Mouse (Mus musculus): ENCODE measurements around the gene Thap2. TPM values are rescaled to one million over a fixed set of nuclear protein-coding genes. Genes with fewer than 3 reads are reported as not detected.

Thap2 gene
- total RNA-seq, 2 experiments from 2014 or later, result 6.1 to 7.8 TPM

- DNase-seq, result no peak
These were observed 29.2 kb downstream of the Thap2 start for GRCm38 (mm10) chr10:115355016-115355415.

DNA sequence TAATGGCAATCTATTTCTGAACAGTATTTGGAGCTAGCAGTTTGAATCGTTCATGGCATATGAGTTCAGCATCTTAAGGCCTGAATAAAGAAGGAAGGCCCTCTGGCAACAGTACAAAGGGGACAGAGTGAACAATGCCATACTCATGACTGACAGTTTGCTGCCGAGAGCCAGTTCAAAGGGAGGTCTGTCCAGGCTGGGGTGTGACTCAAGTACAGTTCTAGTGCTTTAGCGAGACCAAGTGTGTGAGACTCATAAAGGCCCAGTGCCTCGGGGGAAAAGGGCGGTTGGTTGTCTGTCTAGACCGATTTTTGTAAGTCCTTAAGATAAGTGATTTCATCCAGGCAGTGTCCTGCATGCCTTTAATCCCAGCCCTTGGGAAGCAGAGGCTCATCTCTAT, 29.7 kb downstream of the Thap2 start:
- DNase-seq, result no peak

DNA sequence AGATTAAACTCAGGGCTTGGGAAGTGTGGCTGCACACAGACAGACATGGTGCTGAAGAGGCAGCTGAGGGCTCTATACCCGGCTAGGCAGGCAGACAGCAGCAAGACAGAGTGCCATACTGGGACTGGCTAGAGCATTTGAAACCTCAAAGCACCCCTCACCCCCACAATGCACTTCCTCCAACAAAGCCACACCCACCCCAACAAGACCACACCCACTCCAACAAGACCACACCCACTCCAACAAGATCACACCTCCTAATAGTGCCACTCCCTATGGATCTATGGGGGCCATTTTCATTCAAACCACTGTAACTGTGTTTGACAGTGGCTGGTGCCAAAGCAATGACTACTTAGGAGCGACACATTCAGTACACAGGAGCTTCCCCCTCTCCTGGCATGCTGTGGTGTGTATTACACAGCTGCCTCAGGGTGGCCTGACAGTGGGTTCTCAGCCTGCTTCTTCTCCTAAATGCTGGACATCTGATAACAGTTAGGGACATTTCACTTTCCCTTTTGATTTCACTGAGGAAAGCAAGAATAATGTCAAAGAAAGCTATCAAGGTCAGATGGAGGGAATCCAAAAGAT, 33.3 kb downstream of the Thap2 start:
- DNase-seq, result no peak

- no peak for DNase-seq
These were observed 34.7 kb downstream of the Thap2 start for GRCm38 (mm10) chr10:115349509-115349908.

- DNase-seq, result no peak
These were observed 35.2 kb downstream of the Thap2 start for GRCm38 (mm10) chr10:115349029-115349428.

DNA sequence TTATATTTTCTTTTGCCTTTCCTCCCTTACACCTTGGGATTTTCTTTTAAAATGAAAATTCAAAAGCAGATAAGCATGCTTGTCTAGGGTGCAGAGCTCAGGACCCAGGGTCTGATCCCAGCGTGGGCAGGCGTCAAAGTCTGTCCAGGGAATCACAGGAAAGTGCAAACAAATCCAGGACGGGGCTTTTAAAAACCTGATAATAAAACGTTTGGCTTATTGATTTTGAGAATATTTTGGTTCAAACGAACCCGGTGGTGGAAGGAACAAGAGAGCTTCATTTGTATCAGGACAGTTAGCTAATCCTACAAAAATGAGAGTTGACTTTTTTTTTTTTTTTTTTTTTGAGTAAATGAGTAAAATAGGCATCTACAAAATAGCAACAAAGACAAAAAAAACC, 36.1 kb downstream of the Thap2 start:
- DNase-seq, result no peak

DNA sequence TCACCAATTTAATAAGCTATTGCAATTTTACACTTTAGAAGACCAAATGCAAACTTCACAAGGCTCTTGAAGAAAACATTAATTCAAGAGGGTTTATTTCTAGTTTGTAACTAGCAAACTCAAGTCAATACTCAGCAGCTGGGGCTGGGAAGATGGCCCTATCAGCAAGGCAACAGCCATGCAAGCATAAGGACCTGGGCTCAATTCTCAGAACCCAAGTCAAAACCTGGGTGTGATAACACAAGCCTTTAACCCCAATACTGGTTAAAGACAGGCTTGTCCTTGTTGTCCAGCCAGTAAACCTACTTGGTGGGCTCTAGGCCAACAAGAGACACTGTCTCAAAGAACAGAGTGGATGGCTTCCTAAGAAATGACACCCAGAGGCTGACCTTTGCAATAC, 37.8 kb downstream of the Thap2 start:
- DNase-seq, result no peak

DNA sequence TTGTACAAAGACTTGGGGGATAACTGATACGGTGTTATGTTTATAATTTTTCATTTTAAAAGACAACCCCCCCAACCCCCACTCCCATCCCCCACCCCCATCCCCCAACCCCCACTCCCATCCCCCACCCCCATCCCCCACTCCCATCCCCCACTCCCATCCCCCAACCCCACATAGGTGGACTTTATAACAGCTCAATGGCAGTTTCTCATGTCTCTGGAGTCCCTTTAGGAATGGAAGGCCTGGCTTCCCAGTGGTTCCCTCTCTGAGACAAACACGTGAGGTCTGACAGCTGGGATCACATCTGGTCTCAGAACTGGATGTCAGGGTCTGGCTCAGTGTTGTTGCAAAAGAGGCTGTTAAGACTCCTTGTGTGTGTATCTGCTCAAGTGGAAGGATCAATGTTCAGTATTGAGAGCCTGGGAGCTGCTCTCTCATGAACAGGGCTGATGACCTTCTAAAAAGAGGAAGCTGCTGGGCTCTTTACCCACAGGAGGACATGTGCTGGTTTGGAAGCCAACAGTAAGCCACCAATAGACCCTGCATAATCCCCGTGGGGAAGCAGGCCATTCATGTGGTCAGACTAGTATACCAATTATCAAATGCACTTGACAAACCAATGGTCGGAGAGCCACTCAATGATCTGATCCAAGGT, 41.3 kb downstream of the Thap2 start:
- DNase-seq, result no peak

DNA sequence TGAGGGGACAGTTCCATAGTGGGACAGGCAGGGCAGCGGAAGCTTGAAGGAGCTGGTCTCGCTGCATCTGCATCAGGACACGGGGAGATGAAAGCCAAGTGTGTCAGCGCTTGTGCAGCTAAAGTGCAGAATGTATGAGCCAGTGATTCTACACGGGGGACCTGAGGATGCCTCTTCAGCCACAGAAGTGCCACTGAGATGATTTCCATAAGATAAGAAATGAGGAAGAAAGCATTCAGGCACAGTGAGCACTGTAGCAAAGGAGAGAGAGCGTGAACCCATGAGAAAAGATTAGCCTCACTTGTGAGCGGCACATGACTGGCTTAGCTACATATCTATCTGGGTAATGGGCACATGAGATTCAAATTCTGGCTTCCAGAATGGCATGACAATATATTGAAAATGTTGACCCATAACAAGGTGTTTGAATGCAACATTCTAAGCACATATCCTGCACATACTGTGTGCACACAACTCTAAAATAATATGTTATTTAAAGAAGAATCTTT, 44.4 kb downstream of the Thap2 start:
- DNase-seq, result no peak

- DNase-seq, result no peak
These were observed 47.3 kb downstream of the Thap2 start for GRCm38 (mm10) chr10:115336901-115337300.

DNA sequence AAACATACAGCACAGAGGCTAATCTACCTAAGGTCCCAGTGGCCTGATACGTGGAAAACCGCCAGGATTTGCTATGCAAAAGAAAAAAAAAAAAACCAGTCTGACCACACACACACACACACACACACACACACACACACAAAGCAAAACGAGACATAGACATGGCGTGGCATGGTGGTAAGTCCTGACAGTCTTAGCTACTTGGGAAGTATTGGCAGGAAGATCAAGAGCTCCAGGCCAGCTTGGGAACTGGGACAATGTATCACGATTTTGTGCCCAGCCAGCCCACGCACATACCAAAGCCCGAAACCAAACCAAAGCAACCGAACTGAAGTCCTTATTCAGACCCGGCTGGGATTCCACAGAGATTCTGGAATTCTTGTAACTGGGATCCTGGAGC, 50.7 kb downstream of the Thap2 start:
- DNase-seq, result peak; percentile 38

DNA sequence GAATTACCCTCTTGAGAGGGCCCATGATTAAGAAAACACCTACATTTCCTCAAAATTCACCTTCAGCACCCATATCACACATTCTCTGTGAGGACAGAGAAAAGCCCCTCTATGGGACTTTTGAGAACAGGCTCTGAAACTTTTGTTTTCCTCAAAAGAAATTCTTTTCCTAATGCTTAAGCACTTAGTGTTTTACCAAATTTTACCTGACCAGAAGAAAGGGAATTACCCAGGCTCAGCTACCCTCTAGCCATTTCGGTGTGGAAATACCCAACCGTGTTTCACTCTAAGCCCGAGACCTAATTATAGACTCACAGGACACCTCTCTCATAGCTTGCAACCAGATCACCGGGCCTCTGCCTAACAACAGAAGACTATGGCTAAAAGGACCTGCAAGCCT, 51.2 kb downstream of the Thap2 start:
- no peak for DNase-seq

DNA sequence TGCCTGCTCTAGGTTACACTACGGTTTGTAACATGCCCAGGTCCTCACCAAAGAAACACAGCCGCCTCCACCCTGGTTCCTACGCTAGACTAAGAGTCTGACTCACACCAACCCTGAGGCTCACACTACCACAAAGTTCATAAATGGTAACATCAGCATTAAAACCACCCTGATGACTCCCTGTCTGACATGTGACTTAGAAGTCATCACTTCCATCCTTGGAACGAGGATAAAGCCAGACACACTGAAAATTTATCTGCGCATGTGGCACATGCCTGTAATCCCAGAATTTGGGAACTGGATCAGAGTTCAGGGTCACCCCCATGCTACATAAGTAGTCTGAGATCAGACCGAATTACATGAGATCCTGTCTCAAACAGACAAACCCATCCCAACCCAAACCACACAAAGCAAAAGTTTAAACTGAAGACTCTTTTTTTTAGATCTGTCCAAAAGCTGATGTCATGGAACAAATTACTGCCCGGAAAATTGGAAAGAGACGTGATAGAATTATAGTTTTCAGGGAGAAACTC, 51.8 kb downstream of the Thap2 start:
- peak; percentile 26 for DNase-seq

- DNase-seq, result peak; percentile 1
These were observed 55.2 kb downstream of the Thap2 start for GRCm38 (mm10) chr10:115329010-115329530.

- DNase-seq, result peak; percentile 73
These were observed 55.7 kb downstream of the Thap2 start for GRCm38 (mm10) chr10:115328514-115328913.

- DNase-seq, result peak; percentile 32
These were observed 60.9 kb downstream of the Thap2 start for GRCm38 (mm10) chr10:115323295-115323694.

GRCm38 (mm10) chr10:115321317-115322035, 62.8 kb downstream of the Thap2 start:
- DNase-seq, result no peak

Other genes starting within 250 kb of the Thap2 start
- not detected for gene Tph2, start 199.4 kb downstream of the Thap2 start, total RNA-seq (2021)
- 10 to 100 TPM; 35.9 to 40.5 TPM for gene Tbc1d15, start 133.0 kb downstream of the Thap2 start, total RNA-seq (2021)
- gene Rab21, start 68.8 kb downstream of the Thap2 start, total RNA-seq (2021), result 10 to 100 TPM; 42.8 to 43.7 TPM
- gene Tmem19, start 21.9 kb downstream of the Thap2 start, total RNA-seq (2021), result 10 to 100 TPM in 1 of 2 experiments, 1 to 10 TPM in 1; 8.8 to 14.9 TPM
- 10 to 100 TPM in 1 of 2 experiments, 1 to 10 TPM in 1; 9.4 to 11.0 TPM for gene Zfc3h1, start 516 bp upstream of the Thap2 start, total RNA-seq (2021)
- not detected for gene A930009A15Rik, start 185.5 kb upstream of the Thap2 start, total RNA-seq (2021)
- gene Lgr5, start 203.3 kb upstream of the Thap2 start, total RNA-seq (2021), result under 1 TPM in 1 of 2 experiments, not detected in 1; 0.35 TPM

Measured in gastrocnemius, postnatal 25 days (tissue).